In genomic region chr5:89611322-89612015, GRCm38 (mm10) we compare ENCODE assay signal across 22 mouse cellular contexts.
DNase-seq lines count a peak whose midpoint lies in the region; ATAC-seq lines count a peak whose summit lies in the region.
"Had no signal": no experiment of that assay in that cellular context is flagged by ENCODE, and none has a peak within 500 bp of the region (broad histone marks: within the 10 kb centered on the region; RNA-seq: fewer than 3 reads in every experiment).

No protein-coding gene starts in this region.

- 59% methylated on average over 2 of the region's 2 CpGs for WGBS in hindbrain, embryonic 14.5 days
- 73% methylated on average over 2 of the region's 2 CpGs for WGBS in hindbrain, embryonic 11.5 days
- 29% methylated on average over 2 of the region's 2 CpGs for WGBS in forebrain, embryonic 13.5 days

- H3K4me1 ChIP-seq in hindbrain, embryonic 14.5 days (replicated peaks; ENCODE audit: control insufficient read depth, insufficient read depth, low read length), result no peaks in the 10 kb centered on the region
- H3K4me1 ChIP-seq in hindbrain, embryonic 11.5 days (replicated peaks; ENCODE audit: control insufficient read depth, insufficient read depth, low read length), result no peaks in the 10 kb centered on the region
- H3K4me1 ChIP-seq in forebrain, embryonic 13.5 days, result peaks cover 11% of the 10 kb centered on the region

- peak; percentile 24 for DNase-seq in hindbrain, embryonic 14.5 days (ENCODE audit: low spot score)
- DNase-seq in hindbrain, embryonic 11.5 days (ENCODE audit: low spot score), result no peak
- DNase-seq in brain, adult 2 months (ENCODE audit: low read depth, low spot score), result peak; percentile 84
- DNase-seq in retina, adult 2 months (ENCODE audit: low read depth, low spot score), result peak; percentile 6
- DNase-seq in kidney, adult 11 months, result no peak
- no peak for DNase-seq in lung, postnatal 14 days
- no peak for DNase-seq in thymus, postnatal 0 days (ENCODE audit: low spot score)
- DNase-seq: cerebellum, adult 9-11 months; gastrocnemius, postnatal 14 days; heart, adult 2 months; heart, postnatal 36 days; lung, adult 18-20 months; lung, postnatal 36 days; right cerebral cortex, postnatal 14 days; spleen, adult 18-20 months; thymus, adult 2 months had no signal

- no peak overlapping the region for H3K4me2 ChIP-seq in hindbrain, embryonic 14.5 days (replicated peaks)
- H3K4me2 ChIP-seq in hindbrain, embryonic 11.5 days (replicated peaks; ENCODE audit: low read depth, low read length), result no peak overlapping the region
- no peak overlapping the region for H3K4me2 ChIP-seq in forebrain, embryonic 13.5 days

- no peak overlapping the region for H3K4me3 ChIP-seq in hindbrain, embryonic 14.5 days (replicated peaks; ENCODE audit: low read length)
- H3K4me3 ChIP-seq in hindbrain, embryonic 11.5 days (ENCODE audit: low read depth, low read length), result no peak overlapping the region
- no peak overlapping the region for H3K4me3 ChIP-seq in forebrain, embryonic 13.5 days
- H3K4me3 ChIP-seq: heart, adult 2 months; left cerebral cortex, adult 2 months; limb, embryonic 10.5 days had no signal

- no peaks in the 10 kb centered on the region for H3K9me3 ChIP-seq in hindbrain, embryonic 14.5 days (ENCODE audit: control insufficient read depth, low read length)
- H3K9me3 ChIP-seq in hindbrain, embryonic 11.5 days (ENCODE audit: control insufficient read depth, low read length), result no peaks in the 10 kb centered on the region
- 0 out of 2 replicates have a peak, but pooled peaks cover 3% of the 10 kb centered on the region for H3K9me3 ChIP-seq in forebrain, embryonic 13.5 days (replicated peaks)
- H3K9me3 ChIP-seq: limb, embryonic 10.5 days had no signal

- H3K9ac ChIP-seq in hindbrain, embryonic 14.5 days, result no peak overlapping the region
- H3K9ac ChIP-seq in hindbrain, embryonic 11.5 days (ENCODE audit: low read depth, low read length), result no peak overlapping the region
- no peak overlapping the region for H3K9ac ChIP-seq in forebrain, embryonic 13.5 days

- no peak for ATAC-seq in hindbrain, embryonic 14.5 days (ENCODE audit: low FRiP score)
- no peak for ATAC-seq in hindbrain, embryonic 11.5 days (ENCODE audit: low FRiP score)
- peak; percentile 70; the same call in 1 of the 2 replicates for ATAC-seq in forebrain, embryonic 13.5 days
- ATAC-seq: hindbrain, embryonic 16.5 days; intestine, postnatal 0 days had no signal

- H3K27me3 ChIP-seq in hindbrain, embryonic 14.5 days (ENCODE audit: control insufficient read depth, insufficient read depth, low read length), result no peaks in the 10 kb centered on the region
- H3K27me3 ChIP-seq in hindbrain, embryonic 11.5 days (ENCODE audit: control insufficient read depth, insufficient read depth, low read length), result no peaks in the 10 kb centered on the region
- no peaks in the 10 kb centered on the region for H3K27me3 ChIP-seq in forebrain, embryonic 13.5 days

- no peaks in the 10 kb centered on the region for H3K36me3 ChIP-seq in hindbrain, embryonic 14.5 days (replicated peaks; ENCODE audit: control insufficient read depth, insufficient read depth)
- H3K36me3 ChIP-seq in hindbrain, embryonic 11.5 days (ENCODE audit: control insufficient read depth, insufficient read depth, low read length), result no peaks in the 10 kb centered on the region
- no peaks in the 10 kb centered on the region for H3K36me3 ChIP-seq in forebrain, embryonic 13.5 days (ENCODE audit: poor library complexity, severe bottlenecking)
- H3K36me3 ChIP-seq: limb, embryonic 10.5 days had no signal

- no peak overlapping the region for H3K27ac ChIP-seq in hindbrain, embryonic 14.5 days
- H3K27ac ChIP-seq in hindbrain, embryonic 11.5 days (ENCODE audit: low read depth, low read length), result no peak overlapping the region
- H3K27ac ChIP-seq in forebrain, embryonic 13.5 days, result peak overlapping the region; percentile 25; the same call in 1 of the 2 replicates
- H3K27ac ChIP-seq: heart, adult 2 months; kidney, postnatal 0 days; left cerebral cortex, adult 2 months; limb, embryonic 10.5 days had no signal

Comparison
In these comparisons a context has a peak if more than half of its experiments do, and no peak if none do; other contexts are left out.
1. DNase-seq: peak in hindbrain, embryonic 14.5 days (single experiment), brain, adult 2 months (single experiment) and retina, adult 2 months (single experiment); none in hindbrain, embryonic 11.5 days (single experiment), kidney, adult 11 months (single experiment), lung, postnatal 14 days (single experiment) and thymus, postnatal 0 days (single experiment).